Mouse (Mus musculus): ENCODE data around the gene Borcs5.

DNA sequence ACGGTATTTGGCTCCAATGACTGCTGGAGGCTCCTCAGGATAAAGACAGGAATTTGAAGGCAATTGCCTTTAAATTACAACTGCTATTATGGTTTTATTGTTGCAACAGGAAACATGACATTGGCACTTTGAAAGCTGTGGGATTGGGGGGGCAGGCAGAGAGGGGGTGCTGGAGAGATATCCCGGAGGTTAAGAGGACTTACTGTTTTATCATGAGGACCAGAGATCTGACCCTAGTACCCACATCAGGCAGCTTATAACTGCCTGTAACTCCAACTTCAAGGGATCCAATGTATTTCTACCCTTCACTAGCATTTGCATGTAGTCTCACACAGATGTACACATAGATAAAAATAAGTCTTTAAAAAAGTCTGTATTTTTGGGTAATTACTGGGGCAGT, 29.2 kb downstream of the Borcs5 start:
- no peak for TF ChIP-seq GATA1 (IDR thresholded peaks at IDR 0.05; ENCODE audit: low read length)
- no peak for TF ChIP-seq TAL1 (IDR thresholded peaks at IDR 0.05; ENCODE audit: low read length)

Data from erythroblast, embryonic 14.5 days (primary cell).